Mouse (Mus musculus) urinary bladder, postnatal 14 days (tissue): ENCODE measurements around the gene Rpl22l1.
"Not testable (repeated sequence)": the region's sequence is repeated elsewhere in the genome, so short reads cannot be mapped to it uniquely, and the experiment has no call there.

Source experiments
- DNase-seq: peaks from one replicate; pipeline ENCODE4 v3.0.0; 2021; ENCODE audit warnings: low spot score

The Rpl22l1 gene

DNA sequence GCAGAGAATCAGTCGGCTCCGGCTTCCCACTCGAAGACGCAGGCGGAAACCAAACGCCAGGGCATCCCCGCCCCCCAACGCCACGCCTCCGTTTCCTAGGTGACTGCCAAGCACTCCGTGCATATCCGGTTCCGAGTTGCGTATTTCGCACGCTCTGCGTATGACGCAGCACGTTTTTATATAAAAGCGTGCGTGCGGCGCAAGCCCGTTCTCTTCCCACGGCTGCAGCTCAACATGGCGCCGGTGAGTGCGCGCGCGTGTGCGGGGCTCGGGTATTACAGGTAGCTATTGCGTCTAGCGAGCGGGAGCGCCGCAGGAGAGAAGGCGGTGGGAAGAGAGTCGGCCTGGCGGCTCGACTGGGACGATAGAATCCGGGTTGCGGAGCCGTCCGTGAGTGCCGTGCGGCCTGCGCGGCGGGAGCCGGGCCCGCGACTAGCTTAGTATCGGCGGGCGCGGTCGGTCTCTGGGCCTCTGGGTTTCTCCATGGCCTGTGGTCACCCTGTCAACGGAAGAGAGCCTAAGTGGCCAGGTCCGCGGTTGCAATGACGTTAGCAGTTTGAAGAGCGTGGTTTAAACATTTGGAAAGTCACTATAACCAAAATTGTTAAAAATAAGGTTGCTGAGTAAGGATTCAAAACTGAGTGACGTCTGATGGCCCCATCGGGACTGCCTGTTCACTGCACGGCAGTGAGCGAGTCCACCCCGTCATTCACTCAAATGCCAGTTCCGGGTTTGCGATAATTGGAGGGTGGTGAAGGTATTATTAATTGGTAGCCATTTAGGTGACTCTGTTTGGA, at the start of gene Rpl22l1:
TSS of gene Rpl22l1 (plus strand) at position 136 of the 797 bp plus-strand sequence.
- peak; percentile 100 for DNase-seq

DNA sequence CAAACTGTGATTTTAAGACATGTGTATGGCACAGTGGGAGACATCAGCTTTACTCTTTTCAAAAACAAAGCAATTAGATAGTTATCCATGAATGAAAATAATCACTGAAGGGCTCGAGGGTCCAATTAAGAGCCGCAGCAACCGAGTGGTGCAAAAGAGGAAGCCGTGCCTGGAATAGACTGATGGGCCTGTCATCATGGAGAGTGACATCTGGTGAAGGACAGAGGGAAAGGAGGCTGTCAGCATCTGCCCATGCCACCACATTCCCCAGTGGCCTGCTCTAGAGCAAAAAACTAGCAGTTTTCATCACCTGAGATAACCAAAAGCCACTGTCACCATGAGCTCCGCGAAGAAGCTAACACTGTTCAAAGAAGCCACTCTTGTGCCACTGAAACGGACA, 49.8 kb upstream of the Rpl22l1 start:
- no peak for DNase-seq

DNA sequence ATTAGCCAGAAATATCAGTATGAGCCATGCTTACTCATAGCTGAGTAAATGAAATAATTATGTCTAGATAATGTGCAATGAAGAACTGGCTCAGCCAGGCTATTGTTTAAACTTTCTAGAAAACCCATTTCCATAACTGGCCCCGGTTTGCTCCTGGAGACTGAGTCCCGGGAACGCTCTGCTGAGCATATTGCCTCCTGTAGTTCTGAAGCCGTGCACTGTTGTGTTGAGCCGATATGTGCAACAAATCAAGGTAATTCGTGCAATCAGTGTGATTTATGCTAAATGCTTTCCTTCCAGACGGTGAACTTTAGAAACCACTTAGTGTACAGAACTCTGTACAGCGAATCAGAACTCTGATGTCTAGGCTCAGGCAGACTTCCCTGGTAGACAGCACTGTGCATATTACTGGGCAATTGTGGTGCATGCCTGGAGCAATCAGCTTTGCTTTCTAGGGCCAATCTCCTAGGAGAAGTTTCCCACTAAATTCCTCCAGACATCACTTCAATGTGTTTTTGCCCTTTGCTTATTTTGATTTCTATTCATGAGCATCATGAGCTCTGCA, 43.9 kb upstream of the Rpl22l1 start:
- DNase-seq: no peak

- no peak for DNase-seq
Measured at GRCm38 (mm10) chr3:28766935-28767334, 38.3 kb upstream of the Rpl22l1 start.

- no peak for DNase-seq
Measured at GRCm38 (mm10) chr3:28768222-28768621, 37.0 kb upstream of the Rpl22l1 start.

DNA sequence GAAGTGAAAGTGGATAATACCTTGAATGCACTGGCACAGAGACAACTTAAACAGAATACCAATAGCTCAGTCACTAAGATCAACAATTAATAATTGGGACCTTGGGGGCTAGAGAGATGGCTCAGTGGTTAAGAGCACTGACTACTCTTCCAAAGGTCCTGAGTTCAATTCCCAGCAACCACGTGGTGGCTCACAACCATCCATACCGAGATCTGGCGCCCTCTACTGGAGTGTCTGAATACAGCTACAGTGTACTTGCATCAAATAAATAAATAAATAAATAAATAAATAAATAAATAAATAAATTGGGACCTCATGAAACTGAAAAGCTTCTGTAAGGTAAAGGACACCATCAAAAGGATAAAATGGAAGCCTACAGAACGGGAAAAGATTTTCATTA, 32.3 kb upstream of the Rpl22l1 start:
- not testable (repeated sequence) for DNase-seq

DNA sequence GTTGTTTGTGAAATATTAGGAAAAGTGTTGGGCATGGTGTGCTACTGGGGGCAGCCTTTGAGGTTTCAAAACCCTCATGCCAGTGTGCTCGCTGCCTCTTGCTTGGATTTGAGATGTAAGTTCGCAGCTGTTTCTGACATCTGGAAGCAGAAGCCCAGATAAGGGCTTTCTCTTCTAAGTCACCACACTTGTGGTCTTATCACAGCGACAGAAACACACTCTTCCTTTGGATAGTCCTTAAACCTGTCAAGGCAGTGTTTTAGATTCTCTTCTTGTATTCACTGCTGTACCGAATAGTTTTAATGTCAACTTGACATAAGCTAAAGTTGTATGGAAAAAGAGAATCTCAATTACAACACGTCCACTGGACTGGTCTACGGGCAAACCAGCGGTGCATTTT, 29.9 kb upstream of the Rpl22l1 start:
- DNase-seq: no peak

DNA sequence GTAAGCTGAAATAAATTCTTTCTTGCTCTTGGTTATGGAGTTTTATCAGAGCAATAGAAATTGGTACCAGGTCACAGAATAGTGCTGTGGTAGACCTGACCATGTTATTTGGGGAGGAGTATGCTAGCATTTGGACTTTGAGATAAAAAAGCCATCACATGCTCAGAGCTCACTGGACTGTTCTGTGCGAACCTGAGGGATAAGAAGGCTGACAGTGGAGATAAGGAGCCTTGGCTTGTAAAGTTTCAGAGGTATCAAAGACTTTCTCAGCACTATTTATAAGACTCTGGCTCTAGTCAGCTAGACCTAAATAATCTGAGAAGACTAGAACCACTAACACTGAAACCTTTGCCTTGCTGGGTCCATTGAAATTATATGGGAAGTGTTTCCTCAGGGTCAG, 29.3 kb upstream of the Rpl22l1 start:
- no peak for DNase-seq

- no peak for DNase-seq
Measured at GRCm38 (mm10) chr3:28776491-28776890, 28.7 kb upstream of the Rpl22l1 start.

DNA sequence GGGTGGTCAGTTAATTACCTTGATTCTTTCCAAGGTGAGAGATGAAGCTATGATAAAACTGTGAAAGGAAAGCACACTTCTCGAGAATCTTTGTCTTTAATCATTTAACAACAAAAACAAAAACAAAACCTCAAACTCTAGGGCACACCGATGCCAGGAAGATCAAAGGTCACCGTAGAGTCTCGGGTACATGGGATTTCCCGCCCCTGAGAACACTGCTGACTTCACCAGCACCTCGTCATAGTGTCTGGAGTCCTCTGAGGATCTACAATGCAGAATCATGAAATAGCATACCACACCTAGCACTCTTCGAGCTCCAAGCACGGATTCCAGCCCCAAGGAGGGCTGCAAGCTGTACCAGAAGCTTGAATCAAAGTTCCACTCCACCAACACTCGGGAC, 24.7 kb upstream of the Rpl22l1 start:
- no peak for DNase-seq

DNA sequence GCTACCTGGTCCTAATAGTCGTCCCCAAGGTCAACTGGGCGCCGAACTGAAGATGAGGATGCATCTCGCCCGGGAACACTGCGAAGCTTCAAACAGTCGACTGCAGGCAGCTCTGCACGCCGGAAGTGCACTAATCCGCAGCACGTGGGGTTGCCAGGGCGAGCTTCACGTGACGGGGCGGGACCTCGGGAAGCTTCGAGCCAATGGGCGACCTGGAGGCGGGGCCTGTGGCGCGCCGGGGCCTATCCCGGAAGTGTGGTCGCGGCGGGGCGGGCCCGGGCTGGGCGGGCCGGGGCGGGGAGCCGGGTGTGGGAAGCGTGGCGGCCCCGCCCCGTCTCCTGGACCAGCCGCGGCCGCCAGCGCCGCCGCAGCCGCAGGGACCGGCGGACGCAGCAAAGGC, 24.2 kb upstream of the Rpl22l1 start, which contains the start of gene Eif5a2:
TSS of gene Eif5a2 (plus strand) at position 283 of the 400 bp plus-strand sequence.
- peak; percentile 92 for DNase-seq

GRCm38 (mm10) chr3:28781422-28781821, 23.8 kb upstream of the Rpl22l1 start:
- no peak for DNase-seq

- no peak for DNase-seq
Measured at GRCm38 (mm10) chr3:28781848-28782247, 23.4 kb upstream of the Rpl22l1 start.

- DNase-seq: no peak
Measured at GRCm38 (mm10) chr3:28784176-28784575, 21.1 kb upstream of the Rpl22l1 start.

GRCm38 (mm10) chr3:28794835-28795234, 10.4 kb upstream of the Rpl22l1 start:
- no peak for DNase-seq

- no peak for DNase-seq
Measured at GRCm38 (mm10) chr3:28808039-28808643, 2.9 kb downstream of the Rpl22l1 start.

- DNase-seq: no peak
Measured at GRCm38 (mm10) chr3:28811441-28811840, 6.2 kb downstream of the Rpl22l1 start.

- no peak for DNase-seq
Measured at GRCm38 (mm10) chr3:28814361-28814760, 9.1 kb downstream of the Rpl22l1 start.

GRCm38 (mm10) chr3:28816010-28816540, 10.8 kb downstream of the Rpl22l1 start:
- no peak for DNase-seq

DNA sequence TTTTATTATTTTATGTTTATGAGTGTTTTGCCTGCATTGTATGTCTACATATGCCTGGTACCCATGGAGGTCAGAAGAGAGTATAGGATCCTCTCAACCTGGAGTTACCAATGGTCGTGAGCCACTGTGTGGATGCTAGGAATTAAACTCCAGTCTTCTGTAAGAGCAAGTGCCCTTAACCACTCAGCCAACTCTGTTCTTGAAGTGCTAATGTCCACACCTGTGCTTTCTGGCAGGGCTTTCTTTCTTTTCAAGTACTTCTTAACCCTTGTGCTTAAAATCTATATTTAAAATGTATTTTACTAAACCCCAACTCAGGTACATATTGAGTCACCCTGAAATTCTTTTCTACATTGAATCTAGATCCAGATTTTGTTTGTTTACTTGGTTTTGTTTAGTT, 21.0 kb downstream of the Rpl22l1 start:
- DNase-seq: no peak

DNA sequence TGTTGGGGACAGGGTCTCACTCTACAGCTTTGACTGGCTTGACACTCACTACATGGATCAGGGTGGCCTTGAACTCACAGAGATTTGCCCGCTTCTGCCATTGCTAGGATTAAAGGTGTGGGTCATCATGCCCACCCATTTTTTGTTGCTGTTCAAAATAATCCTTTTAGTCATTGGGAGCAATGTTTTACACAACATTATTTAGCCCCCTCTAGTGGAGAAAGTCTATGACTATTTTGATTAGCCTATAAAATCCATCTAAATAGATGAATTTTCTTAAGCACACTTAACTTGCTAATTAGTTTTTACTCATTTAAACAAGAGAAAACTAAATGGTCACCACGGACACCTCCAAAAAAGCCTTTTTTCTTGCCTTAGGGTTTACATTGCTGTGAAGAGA, 22.4 kb downstream of the Rpl22l1 start:
- DNase-seq: no peak

DNA sequence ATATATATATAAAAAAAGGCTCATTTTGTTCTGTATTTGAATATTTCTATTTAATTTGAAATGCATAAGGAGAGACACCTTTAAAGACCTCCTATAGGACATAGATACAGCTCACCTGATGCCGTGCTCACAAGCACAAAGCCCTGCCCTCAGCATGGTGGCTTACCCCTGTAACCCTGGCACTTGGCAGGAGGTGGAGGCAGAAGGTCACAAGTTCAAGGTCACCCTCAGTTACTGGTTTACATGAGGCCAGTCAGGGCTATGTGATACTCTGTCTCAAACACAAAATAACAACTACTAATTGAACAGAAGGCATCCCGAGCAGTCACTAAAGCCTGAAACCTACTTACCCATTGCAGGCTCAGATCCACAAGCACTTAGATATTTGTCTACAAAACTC, 24.2 kb downstream of the Rpl22l1 start:
- no peak for DNase-seq

DNA sequence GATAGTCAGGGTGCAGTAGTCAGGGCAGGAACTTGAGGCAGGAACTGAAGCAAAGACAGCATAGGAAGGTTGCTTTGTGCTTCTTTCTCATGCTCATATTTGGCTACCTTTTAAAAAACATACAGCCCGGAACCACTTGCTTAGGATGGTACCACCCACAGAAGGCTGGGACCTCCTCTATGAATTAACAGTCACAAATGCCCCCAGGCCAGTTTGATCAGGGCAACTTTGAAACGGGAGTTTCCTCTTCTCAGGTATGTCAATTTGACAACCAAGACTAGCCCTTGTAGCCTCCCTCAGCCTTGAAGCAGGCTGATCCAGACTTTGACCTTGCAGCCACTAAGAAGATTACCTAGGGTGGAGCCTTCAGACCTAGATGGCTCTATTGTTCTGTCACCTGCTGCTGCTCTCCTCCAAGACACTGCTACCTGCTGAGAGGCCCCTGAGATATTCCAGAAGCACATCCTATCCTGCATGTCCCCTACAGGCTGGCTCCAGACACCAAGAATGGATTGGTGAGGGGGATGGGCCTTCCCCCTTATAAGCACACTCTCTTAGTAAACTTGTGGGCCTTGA, 31.6 kb downstream of the Rpl22l1 start:
- DNase-seq: no peak
